Mouse (Mus musculus) ZHBTc4 (cell line): ENCODE results near the gene 1700057G04Rik.
"Not testable (repeated sequence)": the region's sequence is repeated elsewhere in the genome, so short reads cannot be mapped to it uniquely, and the experiment has no call there.

Source experiments
- DNase-seq: peaks from one replicate; pipeline ENCODE4 v3.0.0-alpha.2; 2011; ENCODE audit warnings: low read depth, low spot score

The 1700057G04Rik gene

DNA sequence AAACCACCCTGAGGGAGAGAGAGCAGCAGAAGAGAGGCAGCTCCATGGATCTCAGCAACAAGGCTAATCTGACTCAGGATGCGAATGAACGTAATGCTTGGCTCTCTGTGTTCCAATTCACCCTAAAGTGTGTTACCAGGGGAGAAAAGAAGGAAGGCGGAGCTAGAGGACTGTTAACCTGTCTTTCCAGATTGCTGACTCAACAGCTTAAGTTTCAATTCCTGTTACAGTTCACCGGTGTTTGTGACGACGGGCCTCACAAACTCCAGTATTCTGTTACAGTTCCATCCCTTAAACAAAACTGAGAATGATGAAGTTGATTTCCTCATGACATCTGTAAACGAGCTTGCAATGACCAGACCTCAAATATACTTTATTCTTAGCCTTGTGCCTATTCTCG lies 4.1 kb upstream of the 1700057G04Rik start:
- DNase-seq: no peak

- DNase-seq: no peak
These were observed 3.5 kb upstream of the 1700057G04Rik start for GRCm38 (mm10) chr9:92305620-92306220.

DNA sequence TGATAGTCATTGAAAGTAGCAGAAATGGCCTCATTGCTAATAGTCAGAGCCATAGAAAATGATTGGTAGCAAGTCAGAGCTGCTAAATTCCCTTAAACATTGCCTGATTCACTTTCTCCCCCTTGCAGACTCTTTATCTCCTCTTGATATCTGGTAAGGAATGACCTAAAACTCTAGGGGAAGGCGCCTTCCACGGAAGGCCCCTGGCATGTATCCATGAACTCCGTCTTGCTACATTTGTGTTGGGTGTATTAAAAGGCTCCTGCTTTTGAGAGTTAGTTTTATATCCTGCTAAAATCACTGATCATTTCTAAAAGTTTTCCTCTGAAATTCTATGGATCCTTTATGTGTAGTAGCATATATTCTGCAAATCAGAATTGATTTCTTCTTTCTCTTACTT lies 7.6 kb downstream of the 1700057G04Rik start:
- DNase-seq: no peak

GRCm38 (mm10) chr9:92325936-92326335 lies 16.8 kb downstream of the 1700057G04Rik start:
- not testable (repeated sequence) for DNase-seq

DNA sequence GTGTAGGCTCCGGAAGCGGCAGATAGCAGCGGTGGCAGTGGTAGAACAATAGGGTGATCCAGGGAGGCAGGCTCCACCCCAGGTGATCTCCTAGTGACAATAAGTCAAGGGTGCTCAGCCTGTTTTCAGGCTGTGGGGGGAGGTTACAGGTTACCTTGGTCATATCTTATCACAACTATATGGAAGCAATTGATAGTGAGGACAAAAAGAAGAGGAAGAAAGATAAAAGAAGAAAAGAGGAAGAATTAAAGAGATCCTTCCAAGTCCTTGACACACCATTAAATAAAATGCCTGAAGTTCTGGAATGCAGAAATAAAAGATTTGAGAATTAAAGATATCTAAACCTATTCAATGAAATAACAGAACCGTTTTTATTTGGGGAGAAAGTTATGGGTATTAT lies 17.6 kb downstream of the 1700057G04Rik start:
- DNase-seq: no peak

GRCm38 (mm10) chr9:92331383-92331782 lies 22.2 kb downstream of the 1700057G04Rik start:
- no peak for DNase-seq

- no peak for DNase-seq
These were observed 25.7 kb downstream of the 1700057G04Rik start for GRCm38 (mm10) chr9:92334845-92335244.

DNA sequence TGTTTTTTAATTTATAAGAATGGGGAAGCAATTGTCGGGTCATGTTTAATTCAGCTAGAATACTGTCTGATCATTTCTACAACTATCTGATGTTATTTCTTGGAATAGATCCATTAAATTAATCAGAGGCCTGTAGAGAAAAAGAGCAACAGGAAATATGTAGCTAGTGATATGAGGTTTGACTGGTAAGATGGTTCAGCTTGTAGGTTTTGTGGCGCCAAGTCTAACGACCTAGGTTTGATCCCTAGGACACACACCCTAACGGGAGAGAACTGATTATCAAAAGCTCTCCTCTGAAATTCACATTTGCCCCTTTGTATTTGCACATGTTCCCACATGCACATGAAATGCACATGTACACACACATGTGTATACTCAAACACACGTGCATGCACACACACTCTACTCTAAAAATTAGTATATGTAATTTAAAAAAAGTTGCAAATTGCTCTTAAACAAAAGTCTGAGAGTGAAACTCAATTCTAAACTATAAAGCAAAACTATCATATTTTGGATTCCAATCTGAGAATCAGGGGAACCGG lies 26.2 kb downstream of the 1700057G04Rik start:
- DNase-seq: no peak

- DNase-seq: no peak
These were observed 27.9 kb downstream of the 1700057G04Rik start for GRCm38 (mm10) chr9:92337063-92337462.

DNA sequence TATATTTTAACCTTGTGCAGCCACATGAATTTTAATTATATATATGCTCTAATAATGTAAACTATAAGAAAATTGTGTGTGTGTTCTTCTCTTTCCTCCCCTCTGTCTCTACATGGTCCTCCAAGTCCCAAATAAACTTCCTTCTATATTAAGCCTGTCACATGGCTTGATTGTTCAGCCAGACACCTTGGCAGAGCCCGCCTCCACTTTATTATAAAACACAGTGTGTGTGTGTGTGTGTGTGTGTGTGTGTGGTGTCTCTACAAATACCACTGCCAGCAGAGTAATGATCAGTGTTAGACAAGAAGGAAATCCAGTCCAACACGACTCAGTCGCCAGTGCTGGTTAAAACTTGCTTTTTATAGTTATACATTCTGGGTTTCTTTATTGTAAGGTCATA lies 28.5 kb downstream of the 1700057G04Rik start:
- no peak for DNase-seq

DNA sequence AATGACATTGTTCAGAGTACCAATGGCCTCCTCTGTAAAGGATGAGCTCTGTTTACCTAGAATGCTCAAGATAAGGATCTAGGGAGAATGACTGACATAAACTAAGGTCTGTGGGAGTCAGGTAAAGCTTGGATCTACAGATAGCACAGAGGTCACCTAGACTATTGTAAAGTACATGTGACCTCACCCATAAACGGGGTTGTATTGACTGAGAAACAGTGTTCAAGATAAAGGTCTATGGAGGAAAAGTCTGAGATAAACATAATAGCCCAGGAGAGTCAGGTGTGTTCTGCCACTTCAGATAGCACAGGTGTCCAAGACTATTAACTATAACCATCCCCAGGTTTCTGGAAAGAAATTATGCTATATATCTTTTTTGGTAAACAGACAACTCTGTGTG lies 29.8 kb downstream of the 1700057G04Rik start:
- DNase-seq: no peak

DNA sequence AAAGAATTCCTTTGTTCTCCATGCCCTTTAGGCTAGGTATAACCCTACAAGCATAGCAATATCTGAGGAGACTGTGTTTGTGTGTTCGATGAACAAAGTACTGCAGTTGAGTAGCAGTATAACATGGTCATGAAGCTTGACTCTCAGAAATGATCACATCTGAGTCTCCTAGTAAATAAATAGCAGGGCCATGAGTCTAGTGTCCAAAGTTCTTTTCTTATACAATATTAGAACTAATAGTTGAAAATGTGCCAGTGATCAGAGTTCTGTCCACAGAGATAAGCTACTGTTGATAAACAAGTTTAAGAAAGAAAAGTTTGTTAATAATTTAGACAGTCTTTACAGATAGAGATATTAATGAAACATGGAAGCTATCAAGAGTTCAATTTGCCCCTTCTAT lies 42.7 kb downstream of the 1700057G04Rik start:
- no peak for DNase-seq

GRCm38 (mm10) chr9:92353306-92353705 lies 44.1 kb downstream of the 1700057G04Rik start:
- peak; percentile 9 for DNase-seq

DNA sequence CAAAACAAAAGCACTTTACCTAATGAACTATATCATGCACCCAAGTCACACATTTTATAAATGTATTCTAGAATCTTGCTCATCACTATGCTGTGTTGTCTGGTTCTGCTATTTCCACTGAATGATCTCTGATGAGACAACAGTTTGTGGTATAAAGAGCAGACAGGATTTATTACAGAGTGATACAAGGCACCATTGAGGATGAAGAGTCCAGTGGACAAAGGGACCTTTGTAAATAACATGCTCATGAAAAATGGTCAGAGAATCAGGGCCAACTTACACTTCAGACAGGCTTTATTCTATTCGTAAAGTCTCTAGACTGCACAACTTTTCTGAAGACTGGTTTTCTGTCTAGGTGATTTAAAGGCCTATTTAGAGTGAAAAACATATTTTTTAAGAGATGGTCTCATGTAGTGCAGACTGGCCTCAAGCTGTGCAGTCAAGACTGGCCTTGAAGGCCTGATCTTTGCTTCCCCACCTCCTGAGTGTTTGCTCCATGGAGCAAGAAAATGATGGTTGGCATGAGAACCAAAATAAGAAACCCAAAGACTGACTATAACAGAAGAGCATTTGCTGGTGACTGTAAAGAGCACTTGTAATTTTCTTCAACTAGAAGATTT lies 51.6 kb downstream of the 1700057G04Rik start:
- DNase-seq: no peak

DNA sequence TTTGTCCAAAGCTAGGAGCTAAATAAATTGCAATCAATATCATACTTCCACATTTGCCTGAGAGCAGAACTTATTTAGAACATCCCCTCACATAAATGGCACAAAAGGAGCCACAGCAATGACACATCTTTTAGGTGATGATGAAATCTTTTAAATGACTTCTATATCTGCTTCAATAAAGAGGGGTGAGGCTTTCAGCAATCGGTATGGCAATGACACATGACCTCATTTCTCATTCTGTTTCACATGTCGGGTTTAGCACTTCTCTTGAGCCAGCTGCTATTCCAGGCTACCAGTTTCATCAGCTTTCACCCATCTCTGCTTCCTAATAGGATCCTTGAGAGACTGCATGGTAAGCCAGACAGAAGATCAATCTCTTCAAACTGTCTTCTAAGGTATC lies 54.3 kb downstream of the 1700057G04Rik start:
- DNase-seq: no peak

DNA sequence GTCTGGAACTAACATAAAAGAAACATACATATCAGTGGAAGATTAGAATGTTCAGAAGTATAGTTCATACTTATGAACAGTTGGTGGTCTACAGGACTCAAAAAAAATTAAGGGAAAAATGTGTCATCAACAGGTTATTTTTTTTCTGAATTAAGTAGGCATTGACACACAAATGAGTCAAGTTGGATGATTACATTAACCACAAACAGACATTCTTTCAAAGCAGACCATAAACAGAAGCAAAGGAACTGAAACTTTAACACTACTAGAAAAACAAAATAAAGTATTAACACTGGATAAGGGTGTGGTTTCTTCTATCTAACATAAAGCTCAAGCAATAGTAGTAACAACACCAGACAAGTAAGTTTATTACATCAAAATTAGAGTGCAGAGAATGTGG lies 59.7 kb downstream of the 1700057G04Rik start:
- no peak for DNase-seq

GRCm38 (mm10) chr9:92373896-92374295 lies 64.7 kb downstream of the 1700057G04Rik start:
- no peak for DNase-seq

- no peak for DNase-seq
These were observed 65.6 kb downstream of the 1700057G04Rik start for GRCm38 (mm10) chr9:92374705-92375199.

DNA sequence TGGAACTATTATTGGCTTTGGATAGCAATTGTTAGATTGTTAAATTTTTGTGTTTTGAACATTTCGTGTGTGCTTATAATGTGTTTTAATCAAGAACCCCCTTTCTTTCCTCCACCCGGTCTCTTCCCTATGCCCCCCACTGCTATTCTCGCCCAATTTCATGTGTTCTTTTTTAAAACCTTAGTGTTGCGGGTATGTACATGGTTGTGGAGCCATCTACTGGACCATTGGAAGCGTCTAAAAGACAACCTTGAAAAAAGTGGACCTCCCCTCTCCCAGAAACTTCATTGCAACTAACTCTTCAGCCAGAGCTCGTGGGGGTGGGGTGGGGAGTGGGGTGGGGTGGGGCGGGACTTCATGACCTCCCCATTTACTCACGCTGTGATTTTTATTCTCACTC lies 66.2 kb downstream of the 1700057G04Rik start:
- DNase-seq: peak; percentile 11

DNA sequence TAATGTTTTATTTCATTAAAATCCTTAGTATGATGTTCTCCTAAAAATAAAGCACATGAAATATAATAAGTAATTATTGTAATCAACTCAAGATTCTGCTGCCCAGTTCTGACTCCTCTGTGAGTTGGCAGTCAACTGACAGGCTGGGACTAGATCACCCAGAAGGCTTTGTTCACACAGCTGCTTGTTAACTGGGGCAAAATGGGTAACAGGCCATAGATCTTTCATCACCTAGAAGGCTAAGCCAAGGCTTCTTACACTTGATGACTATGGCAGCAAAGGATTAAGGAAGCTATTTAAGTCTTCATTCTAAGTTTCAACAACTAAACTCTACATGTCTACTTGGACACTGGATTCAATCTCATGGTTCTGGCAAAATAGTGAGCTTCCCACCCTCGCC lies 68.8 kb downstream of the 1700057G04Rik start:
- no peak for DNase-seq

GRCm38 (mm10) chr9:92379240-92379639 lies 70.1 kb downstream of the 1700057G04Rik start:
- DNase-seq: no peak

DNA sequence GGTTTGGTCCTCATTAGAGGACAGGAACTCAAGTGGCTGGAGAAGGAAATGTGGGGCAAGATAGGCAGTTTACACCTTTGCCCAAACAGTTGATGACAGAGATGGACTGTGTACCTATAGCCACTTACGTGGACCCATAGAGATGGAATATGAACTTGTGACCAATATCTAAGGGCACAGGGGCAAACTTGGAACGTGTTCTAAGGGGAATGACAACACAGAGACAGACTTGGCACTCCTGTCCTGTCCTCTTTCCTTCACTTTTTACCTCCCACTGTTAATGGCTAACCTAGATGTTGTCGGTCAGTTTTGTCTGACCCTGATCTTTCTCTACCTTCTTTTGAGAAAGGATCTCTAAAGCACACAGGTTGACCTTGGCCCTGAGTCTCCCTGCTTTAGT lies 74.2 kb downstream of the 1700057G04Rik start:
- no peak for DNase-seq

GRCm38 (mm10) chr9:92384401-92384800 lies 75.2 kb downstream of the 1700057G04Rik start:
- no peak for DNase-seq
